Mouse (Mus musculus): ENCODE data around the gene Os9. TPM values are rescaled to one million over a fixed set of nuclear protein-coding genes. Genes with fewer than 3 reads are reported as not detected.

The Os9 gene
- polyA plus RNA-seq, 2 experiments, result 22.9 to 25.0 TPM

- no peaks in the 10 kb centered on the region for H3K27me3 ChIP-seq (ENCODE audit: control insufficient read depth, insufficient read depth, low read length)
- H3K9me3 ChIP-seq (ENCODE audit: control insufficient read depth, low read length), result no peaks in the 10 kb centered on the region
- no peak for DNase-seq (ENCODE audit: low read depth in 3 of 3, low spot score in 3 of 3)
- TF ChIP-seq CTCF (IDR thresholded peaks at IDR 0.05; ENCODE audit: low read depth) (peak; percentile 11; the same call in 1 of the 2 replicates), EP300 (IDR thresholded peaks at IDR 0.05; ENCODE audit: low read depth) (no peak)
- H3K4me3 ChIP-seq (ENCODE audit: insufficient read depth in 1 of 2, low read depth in 2 of 2, low read length in 2 of 2), result peak overlapping the region; percentile 81 to 84
- H3K27ac ChIP-seq, result no peak overlapping the region; the same call in 1 of the 2 replicates
- peak; percentile 34 for ATAC-seq (ENCODE audit: insufficient read depth)
- H3K4me1 ChIP-seq (replicated peaks; ENCODE audit: control insufficient read depth in 2 of 2, insufficient read depth in 2 of 2, low read length in 1 of 2), result peaks cover 25 to 26% of the 10 kb centered on the region in 2 experiments
- WGBS (ENCODE audit: insufficient replicate concordance), result 4% methylated on average over 33 of the region's 34 CpGs
- peak overlapping the region; percentile 96 for H3K4me2 ChIP-seq (ENCODE audit: low read depth)
- peaks cover 23% of the 10 kb centered on the region for H3K36me3 ChIP-seq (replicated peaks; ENCODE audit: control insufficient read depth, insufficient read depth, low read depth)
- H3K9ac ChIP-seq (replicated peaks), result peak overlapping the region; percentile 78
Observed at GRCm38 (mm10) chr10:127120301-127121065, 448 bp downstream of the Os9 start.

- no peaks in the 10 kb centered on the region for H3K9me3 ChIP-seq (ENCODE audit: control insufficient read depth, low read length)
- no peak overlapping the region for H3K4me2 ChIP-seq (ENCODE audit: low read depth)
- no peak overlapping the region for H3K9ac ChIP-seq (replicated peaks)
- no peaks in the 10 kb centered on the region for H3K27me3 ChIP-seq (ENCODE audit: control insufficient read depth, insufficient read depth, low read length)
- ATAC-seq (ENCODE audit: insufficient read depth) (no peak), DNase-seq (ENCODE audit: low read depth in 3 of 3, low spot score in 3 of 3) (no peak)
- no peak for TF ChIP-seq EP300 (IDR thresholded peaks at IDR 0.05; ENCODE audit: low read depth)
- TF ChIP-seq CTCF (IDR thresholded peaks at IDR 0.05; ENCODE audit: low read depth), result no peak
- WGBS (ENCODE audit: insufficient replicate concordance), result 85% methylated on average over 10 of the region's 10 CpGs
- H3K36me3 ChIP-seq (replicated peaks; ENCODE audit: control insufficient read depth, insufficient read depth, low read depth), result peaks cover 23% of the 10 kb centered on the region
- peaks cover 19% of the 10 kb centered on the region in 2 experiments for H3K4me1 ChIP-seq (replicated peaks; ENCODE audit: control insufficient read depth in 2 of 2, insufficient read depth in 2 of 2, low read length in 1 of 2)
- H3K4me3 ChIP-seq (ENCODE audit: insufficient read depth in 1 of 2, low read depth in 2 of 2, low read length in 2 of 2), result no peak overlapping the region
- no peak overlapping the region for H3K27ac ChIP-seq
Observed at GRCm38 (mm10) chr10:127119229-127119628, 1.7 kb downstream of the Os9 start.

- ATAC-seq (ENCODE audit: insufficient read depth) (no peak), DNase-seq (ENCODE audit: low read depth in 3 of 3, low spot score in 3 of 3) (no peak)
- H3K36me3 ChIP-seq (replicated peaks; ENCODE audit: control insufficient read depth, insufficient read depth, low read depth), result peaks cover 23% of the 10 kb centered on the region
- TF ChIP-seq CTCF (IDR thresholded peaks at IDR 0.05; ENCODE audit: low read depth) (no peak), EP300 (IDR thresholded peaks at IDR 0.05; ENCODE audit: low read depth) (no peak)
- no peaks in the 10 kb centered on the region for H3K27me3 ChIP-seq (ENCODE audit: control insufficient read depth, insufficient read depth, low read length)
- no peak overlapping the region for H3K4me2 ChIP-seq (ENCODE audit: low read depth)
- peaks cover 19% of the 10 kb centered on the region in 2 experiments for H3K4me1 ChIP-seq (replicated peaks; ENCODE audit: control insufficient read depth in 2 of 2, insufficient read depth in 2 of 2, low read length in 1 of 2)
- no peak overlapping the region for H3K27ac ChIP-seq
- no peak overlapping the region for H3K4me3 ChIP-seq (ENCODE audit: insufficient read depth in 1 of 2, low read depth in 2 of 2, low read length in 2 of 2)
- H3K9ac ChIP-seq (replicated peaks), result no peak overlapping the region
- no peaks in the 10 kb centered on the region for H3K9me3 ChIP-seq (ENCODE audit: control insufficient read depth, low read length)
- 84% methylated on average over 11 of the region's 11 CpGs for WGBS (ENCODE audit: insufficient replicate concordance)
Observed at GRCm38 (mm10) chr10:127118470-127118869, 2.5 kb downstream of the Os9 start.

GRCm38 (mm10) chr10:127115068-127115467 is 5.9 kb downstream of the Os9 start:
- DNase-seq (ENCODE audit: low read depth in 3 of 3, low spot score in 3 of 3) (no peak), ATAC-seq (ENCODE audit: insufficient read depth) (no peak)
- Histone ChIP-seq H3K27ac (no peak overlapping the region), H3K27me3 (ENCODE audit: control insufficient read depth, insufficient read depth, low read length) (no peaks in the 10 kb centered on the region), H3K9me3 (ENCODE audit: control insufficient read depth, low read length) (no peaks in the 10 kb centered on the region), H3K36me3 (replicated peaks; ENCODE audit: control insufficient read depth, insufficient read depth, low read depth) (peaks cover 23% of the 10 kb centered on the region), H3K9ac (replicated peaks) (no peak overlapping the region), H3K4me3 (ENCODE audit: insufficient read depth in 1 of 2, low read depth in 2 of 2, low read length in 2 of 2) (no peak overlapping the region), H3K4me2 (ENCODE audit: low read depth) (no peak overlapping the region), H3K4me1 (replicated peaks; ENCODE audit: control insufficient read depth in 2 of 2, insufficient read depth in 2 of 2, low read length in 1 of 2) (no peaks in the 10 kb centered on the region)
- 48% methylated on average over 2 of the region's 2 CpGs for WGBS (ENCODE audit: insufficient replicate concordance)
- TF ChIP-seq EP300 (IDR thresholded peaks at IDR 0.05; ENCODE audit: low read depth) (no peak), CTCF (IDR thresholded peaks at IDR 0.05; ENCODE audit: low read depth) (peak; percentile 51)

GRCm38 (mm10) chr10:127114408-127114807 is 6.5 kb downstream of the Os9 start:
- 67% methylated on average over 11 of the region's 11 CpGs for WGBS (ENCODE audit: insufficient replicate concordance)
- Histone ChIP-seq H3K4me3 (ENCODE audit: insufficient read depth in 1 of 2, low read depth in 2 of 2, low read length in 2 of 2) (no peak overlapping the region), H3K27me3 (ENCODE audit: control insufficient read depth, insufficient read depth, low read length) (no peaks in the 10 kb centered on the region), H3K9me3 (ENCODE audit: control insufficient read depth, low read length) (no peaks in the 10 kb centered on the region), H3K27ac (no peak overlapping the region), H3K9ac (replicated peaks) (no peak overlapping the region), H3K4me2 (ENCODE audit: low read depth) (no peak overlapping the region), H3K4me1 (replicated peaks; ENCODE audit: control insufficient read depth in 2 of 2, insufficient read depth in 2 of 2, low read length in 1 of 2) (no peaks in the 10 kb centered on the region), H3K36me3 (replicated peaks; ENCODE audit: control insufficient read depth, insufficient read depth, low read depth) (peaks cover 21% of the 10 kb centered on the region)
- ATAC-seq (ENCODE audit: insufficient read depth) (no peak), DNase-seq (ENCODE audit: low read depth in 3 of 3, low spot score in 3 of 3) (no peak)
- no peak for TF ChIP-seq EP300 (IDR thresholded peaks at IDR 0.05; ENCODE audit: low read depth)
- no peak for TF ChIP-seq CTCF (IDR thresholded peaks at IDR 0.05; ENCODE audit: low read depth)

All from liver, embryonic 14.5 days (tissue).